Mouse (Mus musculus): Measurements from ENCODE around the gene Tbc1d17. TPM values are rescaled to one million over a fixed set of nuclear protein-coding genes. Genes with fewer than 3 reads are reported as not detected.

Gene Tbc1d17
- polyA plus RNA-seq, 1 experiment from 2014 or later = 32.7 TPM

- 61% methylated on average over 1 of the region's 1 CpGs for WGBS (ENCODE audit: insufficient replicate concordance)
These were observed 22.3 kb upstream of the Tbc1d17 start for GRCm38 (mm10) chr7:44871181-44871580.

GRCm38 (mm10) chr7:44870614-44871013, 21.7 kb upstream of the Tbc1d17 start:
- Histone ChIP-seq H3K4me3 (ENCODE audit: low read depth, low read length) (no peak overlapping the region), H3K9ac (ENCODE audit: low read depth, low read length) (no peak overlapping the region), H3K27me3 (ENCODE audit: control insufficient read depth, insufficient read depth, low read depth, low read length) (no peaks in the 10 kb centered on the region), H3K4me1 (ENCODE audit: control insufficient read depth, low read depth, low read length) (peaks cover 42% of the 10 kb centered on the region), H3K27ac (ENCODE audit: low read length) (peak overlapping the region; percentile 94), H3K36me3 (ENCODE audit: control insufficient read depth, insufficient read depth) (no peaks in the 10 kb centered on the region), H3K4me2 (ENCODE audit: low read depth, low read length) (peak overlapping the region; percentile 98; the same call in 1 of the 2 replicates), H3K9me3 (replicated peaks; ENCODE audit: control insufficient read depth, low read length) (no peaks in the 10 kb centered on the region)
- ATAC-seq (ENCODE audit: low read depth) = no peak
- WGBS (ENCODE audit: insufficient replicate concordance) = 67% methylated on average over 6 of the region's 6 CpGs

More at GRCm38 (mm10) chr7:44871181-44871580, 22.3 kb upstream of the Tbc1d17 start:
- H3K9me3 ChIP-seq (replicated peaks; ENCODE audit: control insufficient read depth, low read length) = no peaks in the 10 kb centered on the region
- no peaks in the 10 kb centered on the region for H3K27me3 ChIP-seq (ENCODE audit: control insufficient read depth, insufficient read depth, low read depth, low read length)
- H3K4me3 ChIP-seq (ENCODE audit: low read depth, low read length) = no peak overlapping the region
- no peak for ATAC-seq (ENCODE audit: low read depth)
- H3K36me3 ChIP-seq (ENCODE audit: control insufficient read depth, insufficient read depth) = no peaks in the 10 kb centered on the region
- no peak overlapping the region for H3K9ac ChIP-seq (ENCODE audit: low read depth, low read length)
- no peak overlapping the region for H3K4me2 ChIP-seq (ENCODE audit: low read depth, low read length)
- no peak overlapping the region for H3K27ac ChIP-seq (ENCODE audit: low read length)
- peaks cover 36% of the 10 kb centered on the region for H3K4me1 ChIP-seq (ENCODE audit: control insufficient read depth, low read depth, low read length)

- peak within 1 kb of the TSS; percentile 79 for H3K4me3 ChIP-seq (ENCODE audit: low read depth, low read length)
- H3K27ac ChIP-seq (ENCODE audit: low read length) = peak within 1 kb of the TSS; percentile 94
- H3K27me3 ChIP-seq (ENCODE audit: control insufficient read depth, insufficient read depth, low read depth, low read length) = no peaks in the 10 kb centered on the region
- H3K9ac ChIP-seq (ENCODE audit: low read depth, low read length) = peak within 1 kb of the TSS; percentile 83
- ATAC-seq (ENCODE audit: low read depth) = peak; percentile 88
- H3K4me2 ChIP-seq (ENCODE audit: low read depth, low read length) = peak within 1 kb of the TSS; percentile 98
- no peaks in the 10 kb centered on the region for H3K9me3 ChIP-seq (replicated peaks; ENCODE audit: control insufficient read depth, low read length)
- no peaks in the 10 kb centered on the region for H3K36me3 ChIP-seq (ENCODE audit: control insufficient read depth, insufficient read depth)
- WGBS (ENCODE audit: insufficient replicate concordance) = 5% methylated on average over 29 of the region's 29 CpGs
- peaks cover 49% of the 10 kb centered on the region for H3K4me1 ChIP-seq (ENCODE audit: control insufficient read depth, low read depth, low read length)
These were observed 21.0 kb upstream of the Tbc1d17 start, which contains the start of gene Ptov1 for GRCm38 (mm10) chr7:44869697-44870528. Ptov1 (minus strand) TSS chr7:44869788.

- Histone ChIP-seq H3K4me1 (ENCODE audit: control insufficient read depth, low read depth, low read length) (peaks cover 51% of the 10 kb centered on the region), H3K4me2 (ENCODE audit: low read depth, low read length) (peak overlapping the region; percentile 98), H3K9me3 (replicated peaks; ENCODE audit: control insufficient read depth, low read length) (no peaks in the 10 kb centered on the region), H3K27me3 (ENCODE audit: control insufficient read depth, insufficient read depth, low read depth, low read length) (no peaks in the 10 kb centered on the region), H3K27ac (ENCODE audit: low read length) (peak overlapping the region; percentile 94), H3K9ac (ENCODE audit: low read depth, low read length) (peak overlapping the region; percentile 83), H3K4me3 (ENCODE audit: low read depth, low read length) (peak overlapping the region; percentile 79), H3K36me3 (ENCODE audit: control insufficient read depth, insufficient read depth) (peaks cover 5% of the 10 kb centered on the region)
- ATAC-seq (ENCODE audit: low read depth) = peak; percentile 43
- WGBS (ENCODE audit: insufficient replicate concordance) = under 1% methylated on average over 104 of the region's 108 CpGs
These were observed 20.2 kb upstream of the Tbc1d17 start for GRCm38 (mm10) chr7:44868919-44869696.

- Histone ChIP-seq H3K4me1 (ENCODE audit: control insufficient read depth, low read depth, low read length) (peaks cover 48% of the 10 kb centered on the region), H3K36me3 (ENCODE audit: control insufficient read depth, insufficient read depth) (peaks cover 11% of the 10 kb centered on the region), H3K27me3 (ENCODE audit: control insufficient read depth, insufficient read depth, low read depth, low read length) (no peaks in the 10 kb centered on the region), H3K9me3 (replicated peaks; ENCODE audit: control insufficient read depth, low read length) (no peaks in the 10 kb centered on the region), H3K4me3 (ENCODE audit: low read depth, low read length) (peak overlapping the region; percentile 79), H3K4me2 (ENCODE audit: low read depth, low read length) (peak overlapping the region; percentile 98), H3K27ac (ENCODE audit: low read length) (peak overlapping the region; percentile 94), H3K9ac (ENCODE audit: low read depth, low read length) (peak overlapping the region; percentile 83)
- no peak for ATAC-seq (ENCODE audit: low read depth)
- WGBS (ENCODE audit: insufficient replicate concordance) = 11% methylated on average over 16 of the region's 16 CpGs
These were observed 19.6 kb upstream of the Tbc1d17 start for GRCm38 (mm10) chr7:44868465-44868864.

- H3K9ac ChIP-seq (ENCODE audit: low read depth, low read length) = no peak overlapping the region
- H3K4me2 ChIP-seq (ENCODE audit: low read depth, low read length) = peak overlapping the region; percentile 98
- H3K27me3 ChIP-seq (ENCODE audit: control insufficient read depth, insufficient read depth, low read depth, low read length) = no peaks in the 10 kb centered on the region
- peaks cover 46% of the 10 kb centered on the region for H3K4me1 ChIP-seq (ENCODE audit: control insufficient read depth, low read depth, low read length)
- peaks cover 18% of the 10 kb centered on the region for H3K36me3 ChIP-seq (ENCODE audit: control insufficient read depth, insufficient read depth)
- no peak overlapping the region for H3K4me3 ChIP-seq (ENCODE audit: low read depth, low read length)
- ATAC-seq (ENCODE audit: low read depth) = no peak
- peak overlapping the region; percentile 8; the same call in 1 of the 2 replicates for H3K27ac ChIP-seq (ENCODE audit: low read length)
- H3K9me3 ChIP-seq (replicated peaks; ENCODE audit: control insufficient read depth, low read length) = no peaks in the 10 kb centered on the region
- WGBS (ENCODE audit: insufficient replicate concordance) = 58% methylated on average over 9 of the region's 9 CpGs
These were observed 18.9 kb upstream of the Tbc1d17 start for GRCm38 (mm10) chr7:44867802-44868201.

- peaks cover 21% of the 10 kb centered on the region for H3K36me3 ChIP-seq (ENCODE audit: control insufficient read depth, insufficient read depth)
- H3K9ac ChIP-seq (ENCODE audit: low read depth, low read length) = no peak overlapping the region
- H3K27me3 ChIP-seq (ENCODE audit: control insufficient read depth, insufficient read depth, low read depth, low read length) = no peaks in the 10 kb centered on the region
- ATAC-seq (ENCODE audit: low read depth) = no peak
- H3K4me1 ChIP-seq (ENCODE audit: control insufficient read depth, low read depth, low read length) = peaks cover 46% of the 10 kb centered on the region
- no peak overlapping the region for H3K4me2 ChIP-seq (ENCODE audit: low read depth, low read length)
- no peak overlapping the region for H3K4me3 ChIP-seq (ENCODE audit: low read depth, low read length)
- H3K9me3 ChIP-seq (replicated peaks; ENCODE audit: control insufficient read depth, low read length) = no peaks in the 10 kb centered on the region
- no peak overlapping the region for H3K27ac ChIP-seq (ENCODE audit: low read length)
- 71% methylated on average over 19 of the region's 19 CpGs for WGBS (ENCODE audit: insufficient replicate concordance)
These were observed 18.3 kb upstream of the Tbc1d17 start for GRCm38 (mm10) chr7:44867010-44867702.

GRCm38 (mm10) chr7:44866276-44867009, 17.6 kb upstream of the Tbc1d17 start:
- H3K27ac ChIP-seq (ENCODE audit: low read length) = peak overlapping the region; percentile 26

More at GRCm38 (mm10) chr7:44866276-44867009, 17.6 kb upstream of the Tbc1d17 start:
- Histone ChIP-seq H3K4me2 (ENCODE audit: low read depth, low read length) (no peak overlapping the region), H3K36me3 (ENCODE audit: control insufficient read depth, insufficient read depth) (peaks cover 21% of the 10 kb centered on the region), H3K4me3 (ENCODE audit: low read depth, low read length) (no peak overlapping the region), H3K9me3 (replicated peaks; ENCODE audit: control insufficient read depth, low read length) (no peaks in the 10 kb centered on the region), H3K27me3 (ENCODE audit: control insufficient read depth, insufficient read depth, low read depth, low read length) (no peaks in the 10 kb centered on the region), H3K9ac (ENCODE audit: low read depth, low read length) (no peak overlapping the region), H3K4me1 (ENCODE audit: control insufficient read depth, low read depth, low read length) (peaks cover 46% of the 10 kb centered on the region)
- 49% methylated on average over 15 of the region's 15 CpGs for WGBS (ENCODE audit: insufficient replicate concordance)
- ATAC-seq (ENCODE audit: low read depth) = no peak

All from liver, embryonic 16.5 days (tissue).